Mouse (Mus musculus) layer of hippocampus, adult 9-11 months (tissue): ENCODE measurements around the gene Pip5k1c.
A peak's percentile ranks its signal among the peaks of the same experiment; 100 is the strongest.

ENCODE experiments used
- DNase-seq: peaks from one replicate; pipeline ENCODE4 v3.0.0; 2022

The Pip5k1c gene

DNA sequence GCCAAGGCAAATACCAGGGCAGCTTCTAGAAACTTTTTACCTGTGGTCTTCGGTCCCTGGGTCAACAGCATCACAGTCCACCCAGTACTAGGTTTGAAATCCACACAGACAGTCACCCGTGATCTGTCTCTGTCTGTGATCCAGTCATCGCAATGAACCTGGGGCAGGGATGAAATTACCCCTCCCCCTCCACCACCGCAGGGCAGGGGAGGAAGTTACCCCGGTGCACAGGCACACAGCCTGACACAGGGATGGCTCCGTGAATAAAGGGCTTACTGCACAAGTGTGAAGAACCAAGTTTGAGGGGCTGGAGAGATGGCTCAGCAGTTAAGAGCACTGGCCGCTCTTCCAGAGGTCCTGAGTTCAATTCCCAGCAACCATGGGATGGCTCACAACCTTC lies 11.0 kb downstream of the Pip5k1c start:
- no peak for DNase-seq

DNA sequence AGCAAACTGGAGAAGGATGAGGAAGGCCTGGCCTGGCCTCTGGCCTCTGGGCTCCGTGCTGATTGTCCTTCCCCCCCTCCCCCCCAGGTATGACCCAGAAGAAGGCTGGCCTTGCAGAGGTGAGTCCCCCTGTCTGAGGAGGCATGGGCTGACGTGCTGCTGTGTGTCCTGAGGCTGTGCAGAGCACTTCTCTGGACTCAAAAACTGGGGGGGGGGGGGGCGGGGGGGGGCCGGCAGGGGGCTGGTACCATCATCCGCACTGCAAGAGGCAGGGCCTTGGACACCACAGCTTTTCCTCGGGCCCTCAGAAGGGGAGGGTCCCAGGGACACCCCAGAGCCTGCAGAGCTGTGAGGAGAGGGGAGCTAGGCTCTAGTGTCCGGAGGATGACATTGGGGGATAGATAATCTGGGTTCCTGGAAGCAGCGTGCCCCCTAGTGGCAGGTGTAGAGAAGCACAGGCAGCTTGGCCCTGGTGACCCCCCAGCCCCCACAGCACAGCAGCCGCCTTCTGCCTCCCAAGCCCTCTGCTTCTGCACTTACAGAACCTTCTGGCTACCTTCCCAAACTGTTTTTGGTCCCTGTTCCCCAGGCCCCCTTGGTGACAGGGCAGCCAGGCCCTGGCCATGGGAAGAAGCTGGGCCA lies 12.0 kb downstream of the Pip5k1c start:
- no peak for DNase-seq

DNA sequence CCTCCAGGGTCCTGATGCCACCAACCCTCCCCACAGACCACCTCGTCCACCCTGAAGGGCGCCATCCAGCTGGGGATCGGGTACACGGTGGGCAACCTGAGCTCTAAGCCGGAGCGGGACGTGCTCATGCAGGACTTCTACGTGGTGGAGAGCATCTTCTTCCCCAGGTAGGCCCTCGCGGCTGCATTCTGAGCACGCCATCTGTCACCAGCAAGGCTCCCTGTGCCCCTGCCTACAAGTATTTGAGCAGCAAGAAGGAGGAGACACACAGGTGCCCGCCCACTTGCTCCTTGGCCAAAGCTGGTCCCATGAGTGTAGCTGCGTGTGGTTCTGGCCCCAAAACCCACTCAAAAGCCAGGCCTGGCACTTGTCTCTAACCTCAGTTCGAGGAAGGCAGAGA lies 12.9 kb downstream of the Pip5k1c start:
- no peak for DNase-seq

DNA sequence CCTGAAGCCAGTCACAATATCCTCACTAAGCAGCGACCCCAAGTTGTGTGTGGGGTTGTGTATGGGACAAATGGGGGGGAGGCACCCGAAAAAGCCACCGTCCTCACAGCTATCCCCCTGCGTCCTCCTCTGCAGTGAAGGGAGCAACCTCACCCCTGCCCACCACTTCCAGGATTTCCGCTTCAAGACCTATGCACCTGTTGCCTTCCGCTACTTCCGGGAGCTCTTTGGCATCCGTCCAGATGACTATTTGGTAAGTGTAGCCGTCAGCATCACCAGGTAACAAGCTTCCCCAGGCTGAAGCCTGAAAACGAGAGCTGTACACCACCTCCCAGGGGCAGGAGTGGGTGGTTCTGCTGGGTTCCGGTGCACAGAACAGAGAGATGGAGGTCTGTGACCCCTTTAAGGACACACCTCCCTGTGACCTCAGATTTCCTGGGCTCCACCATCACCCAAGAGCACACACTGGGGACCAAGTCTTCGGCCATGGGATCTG lies 13.5 kb downstream of the Pip5k1c start:
- DNase-seq = no peak

DNA sequence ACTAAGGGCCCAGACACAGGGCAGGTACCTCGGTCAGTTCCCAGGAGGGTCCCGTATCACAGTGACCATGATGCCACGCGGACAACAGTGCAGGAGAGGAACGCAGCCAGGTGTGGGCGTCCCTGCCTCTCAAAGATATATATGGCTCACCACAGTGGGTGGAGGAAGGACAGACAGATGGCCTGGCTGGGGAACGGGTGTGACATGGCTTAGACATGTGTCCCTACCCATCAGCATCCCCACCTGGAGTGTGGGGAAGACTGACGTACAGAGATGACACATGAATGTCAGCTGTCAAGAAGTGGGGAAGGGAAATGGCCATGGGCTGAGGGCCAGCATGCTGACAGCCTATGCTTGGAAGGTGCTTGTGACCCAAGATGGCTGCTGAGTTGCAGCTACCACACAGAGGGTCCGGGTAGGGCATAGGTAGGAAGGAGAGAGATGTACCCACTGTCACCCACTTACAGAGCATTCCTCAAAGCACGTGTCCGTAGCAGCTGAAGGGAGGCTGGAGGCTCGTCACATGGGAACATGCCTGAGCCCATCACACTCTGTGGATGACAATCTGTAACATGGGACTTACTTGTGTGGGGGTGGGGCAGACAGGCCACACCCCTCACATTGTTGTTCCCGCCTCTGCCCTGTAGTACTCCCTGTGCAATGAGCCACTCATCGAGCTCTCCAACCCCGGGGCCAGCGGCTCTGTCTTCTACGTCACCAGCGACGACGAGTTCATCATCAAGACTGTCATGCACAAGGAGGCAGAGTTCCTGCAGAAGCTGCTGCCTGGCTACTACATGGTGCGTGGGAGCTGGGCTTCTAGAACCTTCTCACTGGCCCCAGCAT lies 14.3 kb downstream of the Pip5k1c start:
- peak; percentile 73 for DNase-seq

DNA sequence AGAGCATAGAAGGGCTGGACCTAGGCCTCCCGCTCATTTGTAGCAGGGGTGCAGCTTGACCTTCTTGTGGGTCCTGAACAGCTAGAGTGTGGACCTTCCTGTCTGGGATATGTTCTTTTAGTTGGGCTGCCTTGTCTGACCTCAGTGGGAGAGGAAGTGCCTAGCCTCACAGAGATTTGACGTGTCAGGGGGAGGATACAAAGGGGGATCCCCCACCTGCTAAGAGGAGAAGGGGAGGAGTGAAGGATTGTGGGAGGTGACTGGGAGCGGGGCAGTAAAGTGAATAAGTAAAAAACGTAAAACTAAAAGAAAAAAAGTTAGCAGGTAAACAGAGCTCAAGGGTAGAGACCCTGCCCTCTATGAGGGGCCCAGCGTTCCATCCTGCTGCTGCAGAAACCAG lies 16.8 kb downstream of the Pip5k1c start:
- DNase-seq = no peak

DNA sequence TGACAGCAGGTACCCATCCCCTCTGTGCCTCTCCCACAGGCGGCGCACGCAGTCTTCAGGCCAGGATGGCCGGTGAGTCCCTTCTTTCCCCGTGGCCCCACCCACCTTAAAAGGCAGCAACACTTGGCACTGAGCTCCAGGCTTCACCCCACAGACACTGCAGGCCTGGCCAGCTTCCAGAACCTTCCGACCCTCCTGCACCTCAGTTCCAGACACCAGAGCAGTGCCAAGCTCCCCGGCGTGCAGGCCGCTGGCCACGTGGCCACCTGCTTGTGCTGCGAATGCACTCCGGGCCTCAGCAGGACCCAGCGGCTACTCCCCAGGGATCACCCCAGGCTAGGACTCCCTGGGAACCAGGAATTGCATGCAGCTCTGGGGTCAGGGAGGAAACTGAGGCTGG lies 20.8 kb downstream of the Pip5k1c start:
- DNase-seq = no peak

DNA sequence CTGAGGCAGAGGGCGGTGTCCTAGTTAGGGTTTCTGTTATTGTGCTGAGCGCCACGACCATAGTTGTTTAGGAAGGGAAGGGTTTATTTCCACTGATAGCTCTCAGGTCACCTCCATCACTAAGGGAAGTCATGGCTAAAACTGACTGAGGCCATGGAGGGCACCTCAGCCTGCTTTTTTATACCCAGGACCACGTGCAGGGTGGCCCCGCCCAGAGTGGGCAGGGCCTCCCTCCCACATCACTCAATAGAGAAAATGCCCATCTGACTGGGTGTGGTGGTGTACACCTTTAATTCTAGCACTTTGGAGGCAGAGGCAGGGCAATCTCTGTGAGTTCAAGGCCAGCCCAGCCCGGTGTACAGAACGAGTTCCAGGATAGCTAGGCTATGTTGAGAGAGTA lies 21.4 kb downstream of the Pip5k1c start:
- DNase-seq = no peak

DNA sequence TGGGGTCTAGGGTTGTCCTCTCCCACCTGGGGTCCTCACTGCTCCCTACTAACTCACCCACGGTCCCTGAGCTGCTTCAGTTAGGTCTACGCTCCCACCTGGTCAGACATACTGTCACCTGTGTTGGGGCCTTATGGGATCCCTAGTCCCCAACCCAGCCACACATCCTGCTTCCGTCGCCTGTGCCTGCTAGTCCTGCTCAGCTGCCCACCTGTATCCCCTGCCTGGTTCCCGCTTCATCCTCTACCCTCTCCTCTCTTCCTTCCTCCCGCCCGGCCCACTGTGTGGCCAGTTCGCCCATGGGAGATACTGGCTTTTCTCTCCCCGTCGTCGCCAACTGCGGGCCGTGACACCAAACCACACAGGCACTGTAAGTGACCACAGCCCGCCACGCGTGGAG lies 22.8 kb downstream of the Pip5k1c start:
- DNase-seq = no peak

DNA sequence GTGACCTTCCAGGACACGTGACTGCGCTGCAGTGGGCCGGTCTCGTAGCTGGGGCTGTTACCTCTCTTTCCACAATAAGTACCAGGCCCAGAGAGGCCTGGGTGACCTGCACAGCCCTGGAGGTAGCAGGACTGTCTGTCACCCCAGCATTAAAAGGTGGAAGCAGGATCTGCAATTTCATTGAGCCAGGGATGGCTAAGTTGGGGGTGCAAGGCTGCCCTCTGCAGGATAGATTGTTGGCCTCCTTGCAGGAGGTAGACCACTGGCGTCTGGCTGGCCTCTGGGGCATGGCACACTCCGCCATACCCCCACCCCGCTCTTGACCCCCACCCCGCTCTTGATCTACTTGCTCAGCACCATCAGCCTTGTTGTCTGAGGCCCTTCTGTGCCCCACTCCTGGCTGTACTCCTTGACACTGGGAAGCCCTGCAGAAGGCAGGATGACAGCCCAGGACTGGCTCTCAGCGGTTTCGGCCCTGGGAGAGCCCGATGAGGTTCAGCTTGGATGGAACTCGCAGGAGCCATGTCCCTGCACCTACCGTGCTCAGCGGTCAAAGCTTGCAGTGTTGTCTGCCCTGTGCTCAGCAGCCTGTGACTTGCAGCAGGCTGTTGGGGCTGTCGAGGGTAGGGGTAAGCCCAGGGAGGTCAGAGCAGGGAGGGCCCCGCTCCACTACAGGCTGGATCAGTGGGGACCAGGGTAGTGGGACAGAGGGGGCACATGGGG lies 23.7 kb downstream of the Pip5k1c start:
- no peak for DNase-seq

DNA sequence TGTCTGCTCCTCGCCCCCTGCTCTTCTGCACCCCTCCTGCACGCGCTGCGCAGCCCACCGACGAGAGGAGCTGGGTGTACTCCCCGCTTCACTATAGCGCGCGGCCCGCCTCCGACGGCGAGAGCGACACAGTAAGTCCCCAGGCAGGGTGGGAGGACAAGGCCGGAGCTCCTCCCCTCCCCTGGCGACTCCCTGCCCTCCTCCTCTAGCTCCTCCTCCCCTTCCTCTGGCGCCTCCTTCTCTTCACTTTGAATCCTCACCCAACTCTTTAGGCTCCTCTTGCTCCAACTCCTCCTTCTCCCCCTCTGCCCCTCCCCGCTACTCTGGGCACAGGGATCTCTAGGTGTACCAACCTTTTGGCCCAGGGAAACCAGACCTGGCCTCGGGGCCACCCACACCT lies 24.5 kb downstream of the Pip5k1c start:
- DNase-seq = no peak

DNA sequence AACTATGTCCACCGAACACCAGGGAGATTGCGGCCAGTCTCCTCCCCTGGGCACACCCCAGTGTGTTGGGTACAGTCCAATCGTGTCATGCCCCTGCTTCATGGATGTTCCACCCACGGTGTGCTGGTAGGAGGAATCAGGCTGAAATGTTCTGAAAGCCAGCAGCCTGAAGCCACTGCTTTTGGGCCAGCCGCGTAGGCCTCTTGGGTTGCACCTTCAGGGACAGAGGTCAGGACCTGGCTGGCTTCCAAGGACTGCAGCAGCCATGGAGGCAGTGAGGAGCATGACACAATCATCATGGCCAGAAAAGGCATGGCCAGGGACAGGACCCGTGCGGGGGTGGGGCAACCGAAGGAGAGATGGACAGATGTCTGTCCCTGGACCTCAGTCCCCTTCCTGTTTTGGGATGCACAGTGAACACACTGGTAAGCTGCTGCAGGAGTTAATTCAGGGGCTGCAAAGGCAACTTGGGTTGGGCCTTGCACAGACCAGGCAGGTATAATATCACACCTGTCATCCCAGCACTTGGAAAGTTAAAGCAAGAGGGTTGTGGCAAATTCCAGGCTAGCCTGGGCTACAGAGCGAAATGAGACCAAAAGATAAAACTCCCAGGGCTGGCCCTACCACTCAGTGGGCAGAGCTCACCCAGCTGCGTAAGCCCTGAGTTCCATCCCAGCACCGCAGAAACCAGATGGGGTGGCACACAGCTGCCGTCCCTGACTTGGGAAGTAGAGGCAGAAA lies 26.0 kb downstream of the Pip5k1c start:
- no peak for DNase-seq

DNA sequence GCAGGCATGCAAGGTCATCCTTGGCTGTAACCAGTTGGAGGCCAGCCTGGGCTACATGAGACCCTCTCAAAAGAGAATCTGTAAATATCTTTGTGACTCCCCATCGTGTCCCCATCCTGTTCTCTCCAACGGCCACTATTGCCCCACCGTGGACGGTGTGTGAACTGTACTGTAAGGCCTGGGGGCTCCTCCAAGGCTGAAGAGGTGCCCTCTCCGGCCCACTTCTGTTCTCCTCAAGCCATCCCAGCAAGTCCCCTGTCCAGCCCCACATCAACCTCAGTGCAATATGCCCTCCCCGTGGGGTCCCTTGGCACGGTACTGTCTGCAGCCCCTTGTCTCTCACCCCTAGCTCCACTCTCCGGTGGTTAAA lies 26.6 kb downstream of the Pip5k1c start:
- no peak for DNase-seq

DNA sequence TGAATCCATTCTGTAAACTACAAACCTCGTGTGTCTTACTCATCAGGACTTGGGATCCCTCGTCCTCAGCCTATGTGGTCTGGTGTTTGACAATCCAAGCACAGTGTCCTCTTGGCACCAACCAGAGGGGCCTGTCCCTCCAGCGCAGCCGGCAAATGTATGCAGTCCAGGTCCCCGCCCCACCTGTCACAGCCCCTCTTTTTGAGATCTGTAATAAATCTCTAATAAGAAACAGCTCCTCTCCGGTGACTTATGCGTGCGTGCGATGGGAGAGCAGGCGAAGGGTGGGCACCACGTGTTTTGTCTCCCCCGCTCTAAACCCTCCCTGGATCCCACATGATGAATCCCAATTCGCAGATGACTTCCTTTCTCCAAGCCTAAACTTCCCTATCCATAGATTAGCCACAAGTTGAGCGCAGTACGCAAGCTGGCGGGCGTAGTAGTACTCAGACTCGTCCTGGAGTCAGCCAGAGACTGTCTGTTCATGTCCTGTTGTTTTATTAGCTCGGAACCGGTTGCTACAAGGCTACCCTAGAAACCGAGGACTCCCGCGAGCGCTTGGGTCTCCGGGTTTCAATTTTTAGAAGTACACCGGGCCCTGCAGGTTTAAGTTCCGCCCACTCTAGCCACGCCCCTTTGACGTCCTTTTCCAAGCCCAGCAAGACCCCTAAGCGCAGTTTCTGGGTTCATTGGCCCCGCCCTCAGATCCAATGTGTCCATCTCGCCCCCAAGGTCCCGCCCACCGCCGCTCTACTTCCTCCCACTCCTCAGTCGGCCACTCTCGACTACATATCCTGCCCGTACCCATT lies 27.2 kb downstream of the Pip5k1c start:
- peak; percentile 60 for DNase-seq

DNA sequence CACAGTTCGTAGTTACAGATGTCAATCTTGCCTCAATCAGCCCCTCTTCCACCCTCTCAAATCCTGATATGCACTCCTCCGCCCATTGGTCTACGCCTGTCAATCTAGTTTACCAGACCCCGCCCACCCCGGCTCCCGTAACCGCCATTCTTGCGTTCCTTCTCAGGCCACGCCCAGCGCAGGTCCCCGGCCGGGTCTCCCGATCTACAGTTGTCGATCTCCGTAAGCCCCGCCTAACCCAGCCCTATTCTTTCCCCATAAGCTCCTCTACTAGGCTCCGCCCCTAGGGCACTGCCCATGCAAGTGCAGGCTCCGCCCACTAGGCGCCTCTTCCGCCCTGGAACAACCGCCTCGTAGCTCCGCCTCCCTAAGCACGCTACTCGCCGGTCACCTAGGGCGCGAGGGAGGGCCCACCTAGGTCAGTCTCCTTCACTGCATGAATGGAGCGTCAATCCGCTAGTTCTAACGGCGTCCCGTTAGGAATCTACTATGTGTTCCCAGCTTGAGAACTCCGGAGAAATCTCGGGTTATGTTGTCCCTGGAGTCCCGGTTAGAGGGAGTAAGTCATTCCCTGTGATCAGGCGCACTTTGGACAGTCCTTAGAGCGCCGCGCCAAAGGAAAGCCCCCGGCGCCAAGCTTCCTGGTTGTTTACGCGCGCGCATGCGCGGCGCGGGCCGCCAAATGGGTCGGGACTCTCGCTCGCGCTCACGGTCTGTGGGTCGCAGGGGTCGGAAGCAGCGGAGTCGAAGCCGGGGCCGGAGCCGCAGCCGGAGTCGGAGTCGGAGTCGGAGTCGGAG lies 28.0 kb downstream of the Pip5k1c start, which contains the start of gene Cactin:
Cactin (plus strand) TSS at position 554 of the 798 bp plus-strand sequence.
- DNase-seq = peak; percentile 100

DNA sequence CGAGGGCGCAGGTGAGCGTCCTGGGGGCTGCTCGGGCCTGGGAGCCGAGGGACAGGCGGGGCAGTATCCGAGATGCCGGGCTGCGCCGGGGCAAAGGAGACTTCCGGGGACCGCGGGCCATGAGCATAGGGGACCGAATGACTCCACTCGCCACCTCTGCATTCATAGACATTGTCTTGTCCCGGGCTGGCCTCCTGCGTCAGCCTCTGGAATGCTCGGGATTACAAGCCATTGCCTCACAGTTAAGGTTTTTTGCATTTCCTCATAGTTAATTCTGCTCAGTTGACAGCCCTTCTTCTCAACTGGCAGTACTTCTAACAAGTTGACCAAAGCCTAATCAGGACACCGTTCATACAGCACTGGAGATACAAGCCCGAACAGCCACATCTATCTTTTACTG lies 28.7 kb downstream of the Pip5k1c start:
- no peak for DNase-seq

DNA sequence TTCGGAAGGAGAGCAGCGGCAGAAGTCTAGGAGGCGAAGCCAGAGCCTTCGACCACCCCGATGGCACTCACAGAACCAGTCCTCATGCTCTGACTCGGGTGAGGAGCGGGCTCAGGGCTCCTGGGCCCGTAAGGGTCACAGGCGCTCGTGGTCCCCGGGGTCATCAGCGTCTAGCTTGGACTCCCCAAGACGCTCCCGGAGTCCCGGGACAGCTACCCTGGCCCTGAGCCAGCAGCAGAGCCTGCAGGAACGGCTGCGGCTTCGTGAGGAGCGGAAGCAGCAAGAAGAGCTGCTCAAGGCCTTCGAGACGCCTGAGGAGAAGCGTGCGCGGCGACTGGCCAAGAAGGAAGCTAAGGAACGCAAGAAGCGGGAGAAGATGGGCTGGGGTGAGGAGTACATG lies 29.7 kb downstream of the Pip5k1c start:
- DNase-seq = no peak

DNA sequence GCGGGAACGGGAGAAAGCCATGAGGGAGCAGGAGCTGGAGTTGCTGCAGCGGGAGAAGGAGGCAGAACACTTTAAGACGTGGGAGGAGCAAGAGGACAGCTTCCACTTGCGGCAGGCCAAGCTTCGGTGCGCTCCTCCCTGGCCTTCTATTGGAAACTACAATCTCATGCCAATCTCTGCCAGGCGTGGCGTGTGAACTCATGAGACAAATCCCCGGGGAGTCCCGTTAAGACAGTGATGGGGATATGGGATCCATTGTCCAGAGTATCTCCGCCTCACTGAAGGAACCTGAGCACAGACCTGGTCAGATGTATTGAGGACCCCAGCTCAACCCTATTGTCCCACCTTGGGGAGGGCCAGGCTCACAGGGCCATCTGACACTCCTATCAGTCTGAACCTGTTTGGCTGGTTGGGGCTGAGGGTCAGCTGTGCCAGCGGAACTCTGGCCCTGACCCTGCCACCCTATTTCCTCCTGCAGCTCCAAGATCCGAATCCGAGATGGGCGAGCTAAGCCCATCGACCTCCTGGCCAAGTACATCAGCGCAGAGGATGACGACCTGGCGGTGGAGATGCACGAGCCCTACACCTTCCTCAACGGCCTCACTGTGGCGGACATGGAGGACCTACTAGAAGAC lies 30.5 kb downstream of the Pip5k1c start:
- no peak for DNase-seq

DNA sequence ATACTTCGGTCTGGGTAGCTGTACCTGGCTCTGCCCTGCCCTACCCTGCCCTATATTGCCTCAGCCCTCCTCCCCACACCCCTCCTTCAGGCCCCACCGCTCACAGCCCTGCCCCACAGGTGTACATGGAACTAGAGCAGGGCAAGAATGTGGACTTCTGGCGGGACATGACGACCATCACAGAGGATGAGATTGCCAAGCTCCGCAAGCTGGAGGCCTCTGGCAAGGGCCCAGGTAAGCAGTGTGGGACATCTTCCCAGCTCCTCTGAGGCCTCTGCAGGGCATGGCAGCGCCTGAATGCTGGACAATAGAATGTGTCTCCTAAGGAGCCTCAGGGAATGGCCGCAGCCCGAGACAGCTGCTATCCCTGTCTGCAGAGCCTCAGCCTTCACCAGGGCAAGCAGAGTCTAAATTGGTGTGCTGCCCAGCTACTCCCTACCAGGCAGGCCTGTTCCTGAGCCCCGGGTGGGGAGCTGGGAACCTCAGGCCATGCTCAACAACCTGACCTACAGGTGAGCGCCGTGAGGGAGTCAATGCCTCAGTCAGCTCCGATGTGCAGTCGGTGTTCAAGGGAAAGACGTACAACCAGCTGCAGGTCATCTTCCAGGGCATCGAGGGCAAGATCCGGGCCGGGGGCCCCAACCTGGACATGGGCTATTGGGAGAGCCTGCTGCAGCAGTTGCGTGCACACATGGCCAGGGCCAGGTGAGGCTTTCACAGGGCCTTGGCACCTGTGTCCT lies 31.2 kb downstream of the Pip5k1c start:
- DNase-seq = no peak

DNA sequence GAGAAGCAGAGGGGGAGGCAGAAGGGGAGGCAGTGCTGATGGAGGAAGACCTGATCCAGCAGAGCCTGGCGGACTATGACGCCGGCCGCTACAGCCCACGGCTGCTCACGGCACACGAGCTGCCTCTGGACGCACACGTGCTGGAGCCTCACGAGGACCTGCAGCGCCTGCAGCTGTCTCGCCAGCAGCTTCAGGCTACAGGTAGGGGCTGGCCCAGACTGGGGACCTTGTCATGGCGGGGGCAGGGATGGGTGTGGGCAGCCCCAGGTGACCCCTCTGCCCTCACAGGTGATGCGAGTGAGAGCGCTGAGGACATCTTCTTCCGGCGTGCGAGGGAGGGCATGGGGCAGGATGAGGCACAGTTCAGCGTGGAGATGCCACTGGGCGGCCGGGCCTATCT lies 32.4 kb downstream of the Pip5k1c start:
- no peak for DNase-seq
